Mouse (Mus musculus) CD4-positive, CD25-positive, alpha-beta regulatory T cell, adult 2 months (primary cell): Measurements from ENCODE around the gene Angpt4.
A peak's percentile ranks its signal among the peaks of the same experiment; 100 is the strongest.

Experiments used
- DNase-seq: peaks from one replicate; pipeline ENCODE4 v3.0.0-alpha.2; 2012; ENCODE audit warnings: low read depth, low spot score

Gene Angpt4

DNA sequence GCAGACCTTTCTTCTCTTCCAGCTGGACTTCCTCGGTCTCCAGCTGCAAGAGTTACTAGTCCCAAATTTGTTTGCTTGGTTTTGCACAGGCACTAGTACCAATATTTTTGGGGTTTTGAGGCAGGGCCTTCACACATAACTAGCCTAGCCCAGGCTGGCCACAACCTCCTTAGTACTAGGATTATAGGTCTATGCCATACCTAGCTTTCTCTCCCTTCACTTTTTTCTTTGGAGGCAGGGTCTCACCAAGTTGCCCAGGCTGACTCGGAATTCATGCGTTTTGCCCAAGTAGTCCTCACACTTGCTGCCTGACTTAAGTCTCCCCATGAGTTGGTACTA, 69.3 kb downstream of the Angpt4 start:
- DNase-seq: no peak

DNA sequence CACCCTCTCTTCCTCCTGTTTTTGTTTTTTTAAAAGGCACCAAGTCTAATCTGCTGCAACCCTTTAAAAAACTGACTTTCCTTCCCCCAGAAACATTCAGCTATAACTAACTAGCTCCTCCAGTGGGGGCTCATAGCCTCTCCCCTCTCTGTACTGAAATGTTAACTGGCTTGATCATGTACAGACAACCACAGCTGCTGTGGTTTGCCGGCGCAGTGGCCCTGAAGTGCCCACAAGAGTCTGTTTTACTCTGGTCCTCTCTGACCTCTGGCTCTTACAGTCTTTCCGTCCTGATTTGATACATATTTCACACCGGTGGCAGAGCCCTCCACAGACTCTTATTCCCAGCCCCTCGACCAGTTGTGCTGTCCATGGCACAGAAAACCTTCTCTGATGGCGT, 70.3 kb downstream of the Angpt4 start:
- no peak for DNase-seq

GRCm38 (mm10) chr2:151982476-151982875, 71.5 kb downstream of the Angpt4 start:
- DNase-seq: no peak

GRCm38 (mm10) chr2:151984019-151984418, 73.0 kb downstream of the Angpt4 start:
- no peak for DNase-seq

DNA sequence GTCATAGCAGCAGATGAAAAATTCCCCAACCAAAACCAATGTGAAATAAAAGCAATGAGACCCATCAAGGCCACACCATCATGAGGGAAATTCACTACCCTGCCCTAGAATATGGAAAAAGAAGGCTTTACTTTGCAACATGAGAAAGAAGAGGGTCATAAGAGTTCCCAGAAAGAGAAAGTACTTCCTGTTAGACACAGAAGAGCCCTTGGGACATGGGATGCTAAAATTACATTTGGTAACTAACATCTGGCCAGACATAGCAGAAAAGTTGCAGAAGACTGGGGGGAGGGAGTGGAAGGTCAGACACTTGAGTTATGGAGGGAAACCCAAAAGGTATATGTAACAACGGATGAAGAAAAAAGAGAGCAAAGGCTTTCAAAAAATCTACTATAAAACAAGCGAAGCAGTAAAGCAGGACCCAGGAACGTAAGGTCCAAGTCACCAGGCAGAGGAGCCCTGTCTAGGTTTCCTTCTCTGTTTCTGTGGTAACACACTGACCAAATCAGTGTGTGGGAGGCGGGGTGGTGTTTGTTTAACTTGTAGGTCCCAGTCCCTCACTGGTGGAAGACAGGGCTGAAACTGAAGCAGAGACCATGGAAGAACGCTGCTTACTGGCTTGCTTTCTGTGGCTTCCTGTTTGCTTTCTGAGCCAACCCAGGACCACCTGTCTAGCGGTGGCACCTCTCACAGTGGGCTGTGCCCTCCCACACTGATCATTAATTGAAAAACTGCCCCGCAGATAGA, 74.6 kb downstream of the Angpt4 start:
- DNase-seq: no peak

GRCm38 (mm10) chr2:151986958-151987357, 75.9 kb downstream of the Angpt4 start:
- no peak for DNase-seq

GRCm38 (mm10) chr2:151988978-151989377, 78.0 kb downstream of the Angpt4 start:
- DNase-seq: no peak

DNA sequence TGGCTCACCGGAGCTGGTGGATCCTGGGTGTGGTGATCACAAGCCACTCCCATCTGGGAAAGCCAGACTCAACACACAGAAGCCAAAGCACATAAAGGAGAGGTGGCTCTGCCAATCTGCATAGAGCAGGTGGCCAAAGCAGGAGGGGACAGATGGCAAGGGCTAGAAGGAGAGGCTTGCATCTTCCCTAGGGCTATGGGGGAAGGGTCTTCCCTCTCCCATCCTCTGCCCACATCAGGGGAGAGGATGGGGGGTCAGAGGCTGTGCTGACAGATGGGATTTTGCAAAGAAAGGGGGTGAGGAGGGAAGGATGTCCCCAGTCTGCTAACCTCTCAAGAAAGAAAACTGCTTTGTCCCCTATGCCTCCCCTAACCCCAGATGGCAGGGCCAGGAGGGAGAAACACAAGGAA, 80.0 kb downstream of the Angpt4 start:
- no peak for DNase-seq

GRCm38 (mm10) chr2:151991446-151991845, 80.4 kb downstream of the Angpt4 start:
- DNase-seq: no peak

DNA sequence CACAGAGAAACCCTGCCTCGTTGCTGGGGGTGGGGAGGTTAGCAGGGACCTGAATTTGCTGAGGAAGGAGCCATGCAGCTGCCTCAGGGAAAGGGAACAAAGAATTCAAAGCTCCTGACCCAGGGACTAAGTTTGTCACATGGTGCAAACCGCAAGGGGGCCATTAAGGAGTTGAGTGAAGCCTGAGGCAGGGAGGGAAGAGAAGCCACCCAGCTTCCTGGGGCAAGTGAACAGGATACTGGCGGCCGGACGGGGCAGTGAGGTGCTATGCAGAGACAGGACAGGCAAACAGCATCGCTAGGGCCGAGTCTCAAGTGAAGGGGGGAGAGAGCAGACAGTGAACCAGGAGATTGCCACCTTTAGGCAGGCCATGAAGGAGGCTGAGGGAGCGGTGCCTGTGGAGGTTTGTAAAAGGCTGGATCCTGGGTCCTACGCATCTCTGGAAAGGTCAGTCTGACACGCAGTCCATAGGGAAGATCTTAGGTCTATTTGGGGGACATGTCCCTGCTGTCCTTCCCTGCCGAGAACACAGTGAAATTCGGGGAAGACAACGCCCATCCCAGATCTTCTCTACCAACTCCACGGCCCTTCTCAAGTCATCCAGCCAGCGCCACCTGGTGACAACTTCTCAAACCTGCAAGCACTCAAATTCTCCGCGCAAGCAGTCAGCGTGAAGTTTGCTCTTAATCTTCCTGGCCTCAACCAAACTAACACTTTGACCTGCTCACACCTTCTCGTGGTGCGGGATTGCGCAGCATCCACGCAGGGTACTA, 83.5 kb downstream of the Angpt4 start:
- DNase-seq: peak; percentile 89
